Mouse (Mus musculus): ENCODE measurements at regions not wholly inside any gene's neighbourhood (a gene's known extent, or its start where the extent isn't known, plus 50 kb on each side); places are given as distances from the start of the nearest gene placed in this dataset.
"Not testable (repeated sequence)": the region's sequence is repeated elsewhere in the genome, so short reads cannot be mapped to it uniquely, and the experiment has no call there.

GRCm38 (mm10) chr9:88237126-88237525 lies 89.9 kb upstream of the Nt5e start:
- DNase-seq, result no peak

GRCm38 (mm10) chr9:88238346-88238745 lies 88.7 kb upstream of the Nt5e start:
- DNase-seq, result no peak

GRCm38 (mm10) chr9:88240740-88241139 lies 86.3 kb upstream of the Nt5e start:
- DNase-seq, result no peak

GRCm38 (mm10) chr9:88241203-88241995 lies 85.6 kb upstream of the Nt5e start:
- peak; percentile 64 to 72 for DNase-seq

GRCm38 (mm10) chr9:88242530-88242929 lies 84.5 kb upstream of the Nt5e start:
- DNase-seq, result no peak

GRCm38 (mm10) chr9:88244492-88244891 lies 82.5 kb upstream of the Nt5e start:
- no peak for DNase-seq

- no peak for DNase-seq
Observed at GRCm38 (mm10) chr9:88255948-88256347, 71.0 kb upstream of the Nt5e start.

GRCm38 (mm10) chr9:88259627-88260026 lies 67.4 kb upstream of the Nt5e start:
- no peak for DNase-seq

GRCm38 (mm10) chr9:88260072-88260635 lies 66.8 kb upstream of the Nt5e start:
- DNase-seq, result no peak

GRCm38 (mm10) chr9:88262461-88262860 lies 64.5 kb upstream of the Nt5e start:
- no peak for DNase-seq

GRCm38 (mm10) chr9:88266346-88266745 lies 60.7 kb upstream of the Nt5e start:
- DNase-seq, result not testable (repeated sequence)

GRCm38 (mm10) chr9:88268811-88269210 lies 58.2 kb upstream of the Nt5e start:
- DNase-seq, result no peak

GRCm38 (mm10) chr9:88269216-88269615 lies 57.8 kb upstream of the Nt5e start:
- no peak for DNase-seq

- no peak for DNase-seq
Observed at GRCm38 (mm10) chr9:88270836-88271235, 56.2 kb upstream of the Nt5e start.

GRCm38 (mm10) chr9:88273304-88273703 lies 53.7 kb upstream of the Nt5e start:
- DNase-seq, result no peak

- peak; percentile 46 to 65 for DNase-seq
Observed at GRCm38 (mm10) chr9:88274040-88274439, 53.0 kb upstream of the Nt5e start.

- DNase-seq, result no peak
Observed at GRCm38 (mm10) chr9:88274681-88275336, 52.2 kb upstream of the Nt5e start.

- DNase-seq, result no peak
Observed at GRCm38 (mm10) chr9:88276023-88276568, 50.9 kb upstream of the Nt5e start.

GRCm38 (mm10) chr9:88277031-88277430 lies 50.0 kb upstream of the Nt5e start:
- DNase-seq, result no peak
